Mouse (Mus musculus) heart, adult 2 months (tissue): ENCODE measurements at regions not wholly inside any gene's neighbourhood (a gene's known extent, or its start where the extent isn't known, plus 50 kb on each side); places are given as distances from the start of the nearest gene placed in this dataset.
A peak's percentile ranks its signal among the peaks of the same experiment; 100 is the strongest.

Experiments
- DNase-seq, 2 experiments: peaks; one replicate each; pipeline ENCODE4 v3.0.0; 2021
- H3K27ac ChIP-seq: fragments of 200-600 bp; 2 replicates; pipeline ENCODE4 v1.8.1; 2022
- H3K27me3 ChIP-seq: fragments of 200-500 bp; 2 replicates; pipeline ENCODE4 v1.6.1; 2012; ENCODE audit warnings: mild to moderate bottlenecking, low read length, inconsistent platforms, mixed read lengths; ENCODE audit not compliant: control insufficient read depth, insufficient read depth
- H3K36me3 ChIP-seq: fragments of 200-500 bp; 2 replicates; pipeline ENCODE4 v1.6.1; 2012; ENCODE audit warnings: low read length, inconsistent platforms; ENCODE audit not compliant: control insufficient read depth, insufficient read depth
- H3K4me1 ChIP-seq: fragments of 200-500 bp; 2 replicates; pipeline ENCODE4 v1.6.1; 2011; ENCODE audit warnings: low read length; ENCODE audit not compliant: control insufficient read depth, insufficient read depth
- H3K4me3 ChIP-seq: fragments of 200-600 bp; 2 replicates; pipeline ENCODE4 v1.8.1; 2022
- H3K79me2 ChIP-seq: fragments of 200-500 bp; replicated peaks from 2 replicates; pipeline ENCODE4 v1.6.1; 2012; ENCODE audit warnings: mild to moderate bottlenecking, inconsistent platforms, low read length, moderate library complexity, mixed read lengths; ENCODE audit not compliant: control insufficient read depth, insufficient read depth
- H3K9ac ChIP-seq: fragments of 200-500 bp; 2 replicates; pipeline ENCODE4 v1.6.1; 2012; ENCODE audit warnings: low read depth, mild to moderate bottlenecking, control low read depth, inconsistent platforms, low read length, mixed read lengths
- CTCF ChIP-seq: fragments of 200-600 bp; IDR thresholded peaks from 2 replicates; pipeline ENCODE4 v1.8.1; 2022; ENCODE audit warnings: antibody characterized with exemption, mild to moderate bottlenecking, moderate library complexity
- EP300 ChIP-seq: fragments of 200-500 bp; IDR thresholded peaks from 2 replicates; pipeline ENCODE4 v1.6.1; 2011; ENCODE audit warnings: low read depth, low read length, control low read depth; ENCODE audit not compliant: insufficient read depth
- POLR2A ChIP-seq: fragments of 200-500 bp; IDR thresholded peaks from 2 replicates; pipeline ENCODE4 v1.6.1; 2011; ENCODE audit warnings: mild to moderate bottlenecking, low read depth, low read length, control low read depth; ENCODE audit not compliant: insufficient read depth
- WGBS: fragments of 180-500 bp; shearing (Covaris S2); methylation state at CpG from one replicate; pipeline ENCODE4 v1.1.7; 2018; 5-methylcytosine and 5-hydroxymethylcytosine counted together
- intact Hi-C: fragments of 180-260 bp; cut with DNase I; formaldehyde crosslinking; loops from one replicate; pipeline ENCODE4 v1.15.1; 2025

- H3K9ac ChIP-seq: no peak overlapping the region
- no peak for DNase-seq
- intact Hi-C loops: loop anchor here (10.0 kb wide), 2 partner anchors 169 to 259 kb away; partner anchors contain the start of gene Col8a1
- H3K79me2 ChIP-seq: no peaks in the 10 kb centered on the region
- H3K27ac ChIP-seq: no peak overlapping the region
- no peak overlapping the region for H3K4me3 ChIP-seq
- H3K4me1 ChIP-seq: peaks cover 6% of the 10 kb centered on the region
- TF ChIP-seq POLR2A (no peak), CTCF (no peak), EP300 (no peak)
- no peaks in the 10 kb centered on the region for H3K27me3 ChIP-seq
- H3K36me3 ChIP-seq: peaks cover 3% of the 10 kb centered on the region
- 40% methylated on average over 4 of the region's 4 CpGs for WGBS
Observed at GRCm38 (mm10) chr16:57924130-57924495, 169.6 kb upstream of the Col8a1 start.

- Histone ChIP-seq H3K79me2 (no peaks in the 10 kb centered on the region), H3K4me3 (no peak overlapping the region), H3K27me3 (no peaks in the 10 kb centered on the region), H3K9ac (no peak overlapping the region), H3K27ac (peak overlapping the region; percentile 73), H3K36me3 (peaks cover 3% of the 10 kb centered on the region), H3K4me1 (peaks cover 7% of the 10 kb centered on the region)
- peak; percentile 59 to 82 for DNase-seq
- TF ChIP-seq POLR2A (no peak), CTCF (0 out of 2 replicates have a peak, but pooled peaks have one; percentile 2), EP300 (peak; percentile 76)
- intact Hi-C loops: loop anchor here (5.0 to 10.0 kb wide), 4 partner anchors 76 to 291 kb away; partner anchors contain the start of gene Col8a1
- 37% methylated on average over 4 of the region's 4 CpGs for WGBS
Observed at GRCm38 (mm10) chr16:57927816-57928215, 173.3 kb upstream of the Col8a1 start.

GRCm38 (mm10) chr16:57928301-57928700 is 173.8 kb upstream of the Col8a1 start:
- 20% methylated on average over 4 of the region's 4 CpGs for WGBS
- DNase-seq: peak; percentile 61 to 83

GRCm38 (mm10) chr16:57929151-57929764 is 174.7 kb upstream of the Col8a1 start:
- DNase-seq: peak in 1 of 2 experiments; percentile 19
- intact Hi-C loops: loop anchor here (5.0 to 10.0 kb wide), 4 partner anchors 77 to 292 kb away; partner anchors contain the start of gene Col8a1
- whole genome bisulfite sequencing: 74% methylated on average over 12 of the region's 12 CpGs
- peak overlapping the region; percentile 53 for H3K27ac ChIP-seq
- H3K36me3 ChIP-seq: no peaks in the 10 kb centered on the region; the same call in 1 of the 2 replicates
- H3K9ac ChIP-seq: no peak overlapping the region
- no peaks in the 10 kb centered on the region for H3K79me2 ChIP-seq
- TF ChIP-seq CTCF (peak; percentile 42), POLR2A (no peak), EP300 (no peak)
- H3K27me3 ChIP-seq: no peaks in the 10 kb centered on the region
- no peak overlapping the region for H3K4me3 ChIP-seq
- H3K4me1 ChIP-seq: peaks cover 4% of the 10 kb centered on the region

More at GRCm38 (mm10) chr16:57928301-57928700, 173.8 kb upstream of the Col8a1 start:
- TF ChIP-seq CTCF (no peak), POLR2A (0 out of 2 replicates have a peak, but pooled peaks have one; percentile 23), EP300 (peak; percentile 70)
- Histone ChIP-seq H3K27me3 (no peaks in the 10 kb centered on the region), H3K36me3 (peaks cover 3% of the 10 kb centered on the region), H3K79me2 (no peaks in the 10 kb centered on the region), H3K4me3 (no peak overlapping the region), H3K9ac (no peak overlapping the region), H3K27ac (peak overlapping the region; percentile 73), H3K4me1 (peaks cover 7% of the 10 kb centered on the region)
- intact Hi-C loops: loop anchor here (5.0 to 10.0 kb wide), 4 partner anchors 76 to 291 kb away; partner anchors contain the start of gene Col8a1

GRCm38 (mm10) chr16:57945404-57945803 is 190.9 kb upstream of the Col8a1 start:
- H3K4me3 ChIP-seq: no peak overlapping the region
- intact Hi-C loops: no loop called here
- 62% methylated on average over 6 of the region's 6 CpGs for WGBS
- H3K36me3 ChIP-seq: no peaks in the 10 kb centered on the region
- no peak for DNase-seq
- no peaks in the 10 kb centered on the region for H3K27me3 ChIP-seq
- H3K79me2 ChIP-seq: no peaks in the 10 kb centered on the region
- H3K9ac ChIP-seq: no peak overlapping the region
- no peak overlapping the region for H3K27ac ChIP-seq
- H3K4me1 ChIP-seq: no peaks in the 10 kb centered on the region
- TF ChIP-seq EP300: no peak
- no peak for TF ChIP-seq POLR2A
- no peak for TF ChIP-seq CTCF

- no peak for DNase-seq
- H3K27me3 ChIP-seq: no peaks in the 10 kb centered on the region
- no peak overlapping the region for H3K4me3 ChIP-seq
- H3K27ac ChIP-seq: no peak overlapping the region
- no peak overlapping the region for H3K9ac ChIP-seq
- intact Hi-C loops: no loop called here
- no peaks in the 10 kb centered on the region for H3K4me1 ChIP-seq
- TF ChIP-seq EP300 (no peak), CTCF (no peak), POLR2A (no peak)
- 45% methylated on average over 3 of the region's 3 CpGs for WGBS
- no peaks in the 10 kb centered on the region for H3K36me3 ChIP-seq
- no peaks in the 10 kb centered on the region for H3K79me2 ChIP-seq
Observed at GRCm38 (mm10) chr16:57947309-57947708, 192.8 kb upstream of the Col8a1 start.
